Mouse (Mus musculus): ENCODE results near the gene Rnf183. TPM values are rescaled to one million over a fixed set of nuclear protein-coding genes. Genes with fewer than 3 reads are reported as not detected.

Rnf183 gene
- polyA plus RNA-seq, 1 experiment from 2014 or later, result not detected

- ATAC-seq (ENCODE audit: insufficient number of reproducible peaks, low FRiP score, low TSS enrichment, low read depth) (no peak), DNase-seq (ENCODE audit: low spot score) (no peak)
- WGBS, result 81% methylated on average over 7 of the region's 7 CpGs
- Histone ChIP-seq H3K27ac (replicated peaks; ENCODE audit: low read depth, low read length) (no peak overlapping the region), H3K9me3 (ENCODE audit: control insufficient read depth, low read length) (no peaks in the 10 kb centered on the region), H3K27me3 (ENCODE audit: control insufficient read depth, insufficient read depth, low read length) (no peaks in the 10 kb centered on the region), H3K9ac (ENCODE audit: low read length) (no peak overlapping the region), H3K4me2 (ENCODE audit: low read depth, severe bottlenecking) (no peak overlapping the region), H3K4me1 (ENCODE audit: control insufficient read depth, insufficient read depth, low read length) (no peaks in the 10 kb centered on the region), H3K4me3 (ENCODE audit: low read depth, low read length) (no peak overlapping the region), H3K36me3 (ENCODE audit: control insufficient read depth, insufficient read depth, low read length) (no peaks in the 10 kb centered on the region)
These were observed 51.3 kb downstream of the Rnf183 start for GRCm38 (mm10) chr4:62383752-62384151.

DNA sequence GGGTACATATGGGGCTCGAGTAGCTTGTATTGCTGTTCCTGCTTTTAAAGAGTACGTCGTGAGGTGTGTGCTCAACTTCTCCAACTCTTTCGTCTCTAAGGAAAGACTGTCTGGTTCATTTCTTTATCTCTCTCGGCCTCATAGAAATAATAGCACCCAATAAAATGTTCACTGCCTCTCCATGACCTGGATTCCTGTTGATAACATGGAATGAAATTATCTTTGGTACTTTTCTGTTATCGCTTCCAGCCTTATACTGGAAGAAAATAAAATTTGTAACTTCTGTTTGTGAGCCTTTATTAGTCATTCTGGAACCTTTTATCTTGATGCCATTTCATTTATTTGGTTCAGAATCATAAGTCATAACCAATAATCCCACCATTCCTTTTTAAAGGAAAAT lies 51.8 kb downstream of the Rnf183 start:
- H3K27me3 ChIP-seq (ENCODE audit: control insufficient read depth, insufficient read depth, low read length), result no peaks in the 10 kb centered on the region
- H3K9me3 ChIP-seq (ENCODE audit: control insufficient read depth, low read length), result no peaks in the 10 kb centered on the region
- no peaks in the 10 kb centered on the region for H3K4me1 ChIP-seq (ENCODE audit: control insufficient read depth, insufficient read depth, low read length)
- DNase-seq (ENCODE audit: low spot score), result no peak
- no peak overlapping the region for H3K9ac ChIP-seq (ENCODE audit: low read length)
- no peak overlapping the region for H3K4me2 ChIP-seq (ENCODE audit: low read depth, severe bottlenecking)
- no peaks in the 10 kb centered on the region for H3K36me3 ChIP-seq (ENCODE audit: control insufficient read depth, insufficient read depth, low read length)
- WGBS, result 93% methylated on average over 6 of the region's 6 CpGs
- no peak overlapping the region for H3K27ac ChIP-seq (replicated peaks; ENCODE audit: low read depth, low read length)
- no peak overlapping the region for H3K4me3 ChIP-seq (ENCODE audit: low read depth, low read length)
- ATAC-seq (ENCODE audit: insufficient number of reproducible peaks, low FRiP score, low TSS enrichment, low read depth), result no peak

- Histone ChIP-seq H3K4me1 (ENCODE audit: control insufficient read depth, insufficient read depth, low read length) (no peaks in the 10 kb centered on the region), H3K4me2 (ENCODE audit: low read depth, severe bottlenecking) (no peak overlapping the region), H3K36me3 (ENCODE audit: control insufficient read depth, insufficient read depth, low read length) (no peaks in the 10 kb centered on the region), H3K4me3 (ENCODE audit: low read depth, low read length) (no peak overlapping the region), H3K27ac (replicated peaks; ENCODE audit: low read depth, low read length) (no peak overlapping the region), H3K9ac (ENCODE audit: low read length) (no peak overlapping the region), H3K9me3 (ENCODE audit: control insufficient read depth, low read length) (no peaks in the 10 kb centered on the region), H3K27me3 (ENCODE audit: control insufficient read depth, insufficient read depth, low read length) (no peaks in the 10 kb centered on the region)
- DNase-seq (ENCODE audit: low spot score), result no peak
- 86% methylated on average over 9 of the region's 9 CpGs for whole genome bisulfite sequencing
- ATAC-seq (ENCODE audit: insufficient number of reproducible peaks, low FRiP score, low TSS enrichment, low read depth), result no peak
These were observed 55.2 kb downstream of the Rnf183 start for GRCm38 (mm10) chr4:62379724-62380381.

Other genes starting within 250 kb of the Rnf183 start
- gene Zfp37, start 204.2 kb downstream of the Rnf183 start, polyA plus RNA-seq (2014; fragmentation: Nextera tagmentation; extraction: Ambion mirVana), result 24.1 and 24.9 TPM in 2 replicates
- gene Slc31a2, start 172.7 kb downstream of the Rnf183 start, polyA plus RNA-seq (2014; fragmentation: Nextera tagmentation; extraction: Ambion mirVana), result 9.6 and 11.3 TPM in 2 replicates
- gene Fkbp15, start 74.7 kb downstream of the Rnf183 start, polyA plus RNA-seq (2014; fragmentation: Nextera tagmentation; extraction: Ambion mirVana), result 19.9 and 22.2 TPM in 2 replicates
- 43.2 and 44.7 TPM in 2 replicates for gene Slc31a1, start 74.5 kb downstream of the Rnf183 start, polyA plus RNA-seq (2014; fragmentation: Nextera tagmentation; extraction: Ambion mirVana)
- gene Cdc26, start 26.6 kb downstream of the Rnf183 start, polyA plus RNA-seq (2014; fragmentation: Nextera tagmentation; extraction: Ambion mirVana), result 223 and 254 TPM in 2 replicates
- 36.6 and 37.3 TPM in 2 replicates for gene Prpf4, start 26.5 kb downstream of the Rnf183 start, polyA plus RNA-seq (2014; fragmentation: Nextera tagmentation; extraction: Ambion mirVana)
- 7.6 and 8.1 TPM in 2 replicates for gene Wdr31, start 35.6 kb upstream of the Rnf183 start, polyA plus RNA-seq (2014; fragmentation: Nextera tagmentation; extraction: Ambion mirVana)
- gene Bspry, start 44.8 kb upstream of the Rnf183 start, polyA plus RNA-seq (2014; fragmentation: Nextera tagmentation; extraction: Ambion mirVana), result 0.91 and 1.2 TPM in 2 replicates
- 16.5 TPM in 2 replicates for gene Hdhd3, start 68.2 kb upstream of the Rnf183 start, polyA plus RNA-seq (2014; fragmentation: Nextera tagmentation; extraction: Ambion mirVana)
- gene Alad, start 84.7 kb upstream of the Rnf183 start, polyA plus RNA-seq (2014; fragmentation: Nextera tagmentation; extraction: Ambion mirVana), result 87.8 and 95.9 TPM in 2 replicates
- gene Pole3, start 89.8 kb upstream of the Rnf183 start, polyA plus RNA-seq (2014; fragmentation: Nextera tagmentation; extraction: Ambion mirVana), result 107 and 116 TPM in 2 replicates
- gene 4933430I17Rik, start 90.1 kb upstream of the Rnf183 start, polyA plus RNA-seq (2014; fragmentation: Nextera tagmentation; extraction: Ambion mirVana), result 1.3 and 1.4 TPM in 2 replicates
- 20.1 and 22.9 TPM in 2 replicates for gene Rgs3, start 124.6 kb upstream of the Rnf183 start, polyA plus RNA-seq (2014; fragmentation: Nextera tagmentation; extraction: Ambion mirVana)